10 mouse cellular contexts compared by ENCODE assay signal in the genomic region with DNA sequence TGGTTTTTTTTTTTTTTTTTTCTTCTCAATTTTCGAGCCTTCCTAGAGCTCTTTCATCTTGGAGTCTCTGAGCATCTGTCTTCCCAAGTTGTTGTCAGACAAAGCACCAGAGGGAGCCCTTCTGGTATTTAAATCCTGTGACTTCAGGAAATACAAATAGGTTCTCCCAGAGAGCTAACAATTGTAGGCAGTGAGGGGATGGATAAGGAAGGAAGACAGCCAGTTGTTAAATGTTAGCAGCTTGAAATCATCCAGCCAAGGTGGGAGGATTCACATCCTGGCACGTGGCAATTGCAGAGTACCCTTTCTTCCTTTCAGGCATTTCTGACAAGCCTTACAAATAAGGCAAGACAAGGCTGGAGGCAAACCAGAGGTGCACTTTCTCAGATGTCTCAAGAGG.
DNase-seq lines count a peak whose midpoint lies in the region; ATAC-seq and TF ChIP-seq lines count a peak whose summit lies in the region.
"Had no signal": no experiment of that assay in that cellular context is flagged by ENCODE, and none has a peak within 500 bp of the region (broad histone marks: within the 10 kb centered on the region; RNA-seq: fewer than 3 reads in every experiment).

No protein-coding gene starts in this region.

- H3K4me3 ChIP-seq in forebrain, postnatal 0 days (ENCODE audit: low read depth, low read length): no peak overlapping the region
- no peak overlapping the region for H3K4me3 ChIP-seq in forebrain, embryonic 11.5 days (ENCODE audit: low read depth, low read length)
- H3K4me3 ChIP-seq in midbrain, postnatal 0 days (ENCODE audit: low read depth, low read length): no peak overlapping the region
- H3K4me3 ChIP-seq in midbrain, embryonic 11.5 days (ENCODE audit: low read depth, low read length): no peak overlapping the region
- no peak overlapping the region for H3K4me3 ChIP-seq in hindbrain, postnatal 0 days (ENCODE audit: low read length)
- H3K4me3 ChIP-seq: megakaryocyte, embryonic 14.5 days had no signal

- peak; percentile 56 for TF ChIP-seq CTCF in forebrain, postnatal 0 days (IDR thresholded peaks at IDR 0.05; ENCODE audit: low read depth)
- peak; percentile 63 for TF ChIP-seq CTCF in midbrain, postnatal 0 days (IDR thresholded peaks at IDR 0.05)
- TF ChIP-seq CTCF in hindbrain, postnatal 0 days (IDR thresholded peaks at IDR 0.05; ENCODE audit: low read depth): peak; percentile 45; the same call in 1 of the 2 replicates

- H3K4me1 ChIP-seq in forebrain, postnatal 0 days (ENCODE audit: insufficient read depth): no peaks in the 10 kb centered on the region
- 0 out of 2 replicates have a peak, but pooled peaks cover 3% of the 10 kb centered on the region for H3K4me1 ChIP-seq in forebrain, embryonic 11.5 days (replicated peaks; ENCODE audit: control insufficient read depth, insufficient read depth, low read length)
- no peaks in the 10 kb centered on the region for H3K4me1 ChIP-seq in midbrain, postnatal 0 days (ENCODE audit: insufficient read depth, low read length)
- no peaks in the 10 kb centered on the region for H3K4me1 ChIP-seq in midbrain, embryonic 11.5 days (ENCODE audit: control insufficient read depth, insufficient read depth, low read length)
- no peaks in the 10 kb centered on the region for H3K4me1 ChIP-seq in hindbrain, postnatal 0 days (ENCODE audit: insufficient read depth, low read length)

- peak; percentile 60 for DNase-seq in forebrain, postnatal 0 days
- DNase-seq in forebrain, embryonic 11.5 days (ENCODE audit: low spot score): no peak
- DNase-seq in midbrain, postnatal 0 days (ENCODE audit: low spot score): peak; percentile 66
- DNase-seq in midbrain, embryonic 11.5 days (ENCODE audit: low spot score, missing footprints): no peak
- DNase-seq in hindbrain, postnatal 0 days (ENCODE audit: low spot score): peak; percentile 62
- peak; percentile 34 for DNase-seq in right cerebral cortex, postnatal 25 days
- no peak for DNase-seq in thymus, postnatal 14 days

- no peak overlapping the region for H3K4me2 ChIP-seq in forebrain, postnatal 0 days (ENCODE audit: low read depth)
- H3K4me2 ChIP-seq in forebrain, embryonic 11.5 days (ENCODE audit: low read depth, low read length, severe bottlenecking): no peak overlapping the region
- H3K4me2 ChIP-seq in midbrain, postnatal 0 days (ENCODE audit: low read depth, low read length, poor library complexity, severe bottlenecking): no peak overlapping the region
- H3K4me2 ChIP-seq in midbrain, embryonic 11.5 days: no peak overlapping the region
- H3K4me2 ChIP-seq in hindbrain, postnatal 0 days (ENCODE audit: low read depth, low read length): no peak overlapping the region

- WGBS in forebrain, postnatal 0 days: 0% methylated on average over 2 of the region's 2 CpGs
- 3% methylated on average over 2 of the region's 2 CpGs for WGBS in forebrain, embryonic 11.5 days
- 0% methylated on average over 2 of the region's 2 CpGs for WGBS in midbrain, postnatal 0 days
- WGBS in midbrain, embryonic 11.5 days: 4% methylated on average over 2 of the region's 2 CpGs
- 2% methylated on average over 2 of the region's 2 CpGs for WGBS in hindbrain, postnatal 0 days

- no peaks in the 10 kb centered on the region for H3K27me3 ChIP-seq in forebrain, postnatal 0 days (ENCODE audit: insufficient read depth, low read length)
- no peaks in the 10 kb centered on the region for H3K27me3 ChIP-seq in forebrain, embryonic 11.5 days (ENCODE audit: control insufficient read depth, insufficient read depth, low read length)
- no peaks in the 10 kb centered on the region for H3K27me3 ChIP-seq in midbrain, postnatal 0 days (ENCODE audit: insufficient read depth, low read length)
- no peaks in the 10 kb centered on the region for H3K27me3 ChIP-seq in midbrain, embryonic 11.5 days (ENCODE audit: control insufficient read depth, insufficient read depth, low read length)
- H3K27me3 ChIP-seq in hindbrain, postnatal 0 days (ENCODE audit: insufficient read depth, low read length): no peaks in the 10 kb centered on the region

- no peaks in the 10 kb centered on the region for H3K9me3 ChIP-seq in forebrain, postnatal 0 days (ENCODE audit: low read length)
- no peaks in the 10 kb centered on the region for H3K9me3 ChIP-seq in forebrain, embryonic 11.5 days (ENCODE audit: control insufficient read depth, low read length)
- no peaks in the 10 kb centered on the region for H3K9me3 ChIP-seq in midbrain, postnatal 0 days (ENCODE audit: low read length)
- H3K9me3 ChIP-seq in midbrain, embryonic 11.5 days (ENCODE audit: control insufficient read depth, low read length): no peaks in the 10 kb centered on the region
- no peaks in the 10 kb centered on the region for H3K9me3 ChIP-seq in hindbrain, postnatal 0 days (ENCODE audit: low read length)
- H3K9me3 ChIP-seq: megakaryocyte, embryonic 14.5 days had no signal

- no peak overlapping the region for H3K27ac ChIP-seq in forebrain, postnatal 0 days (ENCODE audit: low read depth, low read length)
- no peak overlapping the region for H3K27ac ChIP-seq in forebrain, embryonic 11.5 days (ENCODE audit: low read depth, low read length)
- H3K27ac ChIP-seq in midbrain, postnatal 0 days (ENCODE audit: low read depth, low read length): no peak overlapping the region
- H3K27ac ChIP-seq in midbrain, embryonic 11.5 days (ENCODE audit: low read depth, low read length): no peak overlapping the region
- no peak overlapping the region for H3K27ac ChIP-seq in hindbrain, postnatal 0 days

- no peaks in the 10 kb centered on the region for H3K36me3 ChIP-seq in forebrain, postnatal 0 days (ENCODE audit: insufficient read depth)
- no peaks in the 10 kb centered on the region for H3K36me3 ChIP-seq in forebrain, embryonic 11.5 days (ENCODE audit: control insufficient read depth, insufficient read depth, low read length)
- H3K36me3 ChIP-seq in midbrain, postnatal 0 days (ENCODE audit: insufficient read depth, low read length): no peaks in the 10 kb centered on the region
- H3K36me3 ChIP-seq in midbrain, embryonic 11.5 days (ENCODE audit: control insufficient read depth, insufficient read depth, low read length): no peaks in the 10 kb centered on the region
- no peaks in the 10 kb centered on the region for H3K36me3 ChIP-seq in hindbrain, postnatal 0 days (ENCODE audit: insufficient read depth, low read length)

- no peak overlapping the region for H3K9ac ChIP-seq in forebrain, postnatal 0 days
- H3K9ac ChIP-seq in forebrain, embryonic 11.5 days (ENCODE audit: low read length): no peak overlapping the region
- H3K9ac ChIP-seq in midbrain, postnatal 0 days (replicated peaks; ENCODE audit: low read length, poor library complexity, severe bottlenecking): no peak overlapping the region
- no peak overlapping the region for H3K9ac ChIP-seq in midbrain, embryonic 11.5 days (ENCODE audit: low read length)
- H3K9ac ChIP-seq in hindbrain, postnatal 0 days (replicated peaks; ENCODE audit: low read length): no peak overlapping the region

- peak; percentile 58 for ATAC-seq in forebrain, postnatal 0 days
- ATAC-seq in forebrain, embryonic 11.5 days (replicated peaks; ENCODE audit: low FRiP score): no peak
- ATAC-seq in midbrain, postnatal 0 days (ENCODE audit: low FRiP score): no peak
- ATAC-seq in midbrain, embryonic 11.5 days (ENCODE audit: low FRiP score): no peak
- no peak for ATAC-seq in hindbrain, postnatal 0 days
- no peak for ATAC-seq in erythroid progenitor cell, adult 5-6 weeks (replicated peaks; ENCODE audit: low FRiP score, poor library complexity, severe bottlenecking)
- ATAC-seq: CD4-positive, CD25-positive, alpha-beta regulatory T cell, adult 4 months had no signal

Comparison
In these comparisons a context has a peak if more than half of its experiments do, and no peak if none do; other contexts are left out.
1. DNase-seq: peak in forebrain, postnatal 0 days (single experiment), midbrain, postnatal 0 days (single experiment), hindbrain, postnatal 0 days (single experiment) and right cerebral cortex, postnatal 25 days (single experiment); none in forebrain, embryonic 11.5 days (single experiment), midbrain, embryonic 11.5 days (single experiment) and thymus, postnatal 14 days (single experiment).
2. Peak in every context shown above with its lines, with median percentiles within 50 percentile points of each other: CTCF ChIP-seq.